Mouse (Mus musculus): ENCODE data around the gene Lmtk3.

GRCm38 (mm10) chr7:45784524-45785372, 1.2 kb downstream of the Lmtk3 start, which contains the start of gene Sult2b1:
- TF ChIP-seq CTCF (IDR thresholded peaks at IDR 0.05; ENCODE audit: low read depth) (no peak), EP300 (IDR thresholded peaks at IDR 0.05; ENCODE audit: low read depth) (no peak)
